Mouse (Mus musculus): ENCODE data around the gene Nmt1. TPM values are rescaled to one million over a fixed set of nuclear protein-coding genes. Genes with fewer than 3 reads are reported as not detected.

Gene Nmt1
- total and polyA plus RNA-seq, 3 experiments = 84.5 to 205 (median 115) TPM

- Histone ChIP-seq H3K79me2 (replicated peaks; ENCODE audit: control insufficient read depth, extremely low read depth, insufficient read depth, poor library complexity, severe bottlenecking) (no peaks in the 10 kb centered on the region), H3K27ac (ENCODE audit: insufficient read depth, low read depth) (no peak overlapping the region), H3K4me3 (replicated peaks in 1 of 3; ENCODE audit: low read depth in 2 of 3, low read length in 2 of 3, poor library complexity in 1 of 3) (no peak overlapping the region), H3K9ac (ENCODE audit: insufficient read depth, low read depth) (no peak overlapping the region), H3K9me3 (replicated peaks; ENCODE audit: low read length) (no peaks in the 10 kb centered on the region), H3K27me3 (replicated peaks) (no peaks in the 10 kb centered on the region), H3K36me3 (replicated peaks in 1 of 2; ENCODE audit: control insufficient read depth in 1 of 2, insufficient read depth in 1 of 2, low read length in 1 of 2) (peaks cover 61 to 80% of the 10 kb centered on the region in 2 experiments), H3K4me2 (ENCODE audit: insufficient read depth, low read depth, poor library complexity, severe bottlenecking) (no peak overlapping the region), H3K4me1 (ENCODE audit: control insufficient read depth in 1 of 2, insufficient read depth in 2 of 2) (peaks cover 0 to 10% of the 10 kb centered on the region in 2 experiments; a peak in 1 of 4 replicates)
- in situ Hi-C loops (cut with MboI; ENCODE audit: low pct_ligation_motif_present, low pct_unique_long_range_greater_than_20kb, low sequenced_read_pairs) = no loop called here
- DNase-seq (ENCODE audit: extremely low read depth) = no peak
- dilution Hi-C loops (cut with MboI; ENCODE audit: extremely low pct_ligation_motif_present, extremely low pct_unique_long_range_greater_than_20kb, low sequenced_read_pairs) = no loop called here
- TF ChIP-seq RCOR1 (conservative IDR thresholded peaks at IDR 0.05; ENCODE audit: low read depth, low read length) = no peak
- no peak for TF ChIP-seq ELF1 (IDR thresholded peaks at IDR 0.05; ENCODE audit: low read depth, low read length)
- no peak for TF ChIP-seq SMC3 (IDR thresholded peaks at IDR 0.05; ENCODE audit: low read depth, low read length)
- TF ChIP-seq JUN (IDR thresholded peaks at IDR 0.05; ENCODE audit: insufficient read depth, low read depth, low read length) = no peak
- no peak for TF ChIP-seq UBTF (IDR thresholded peaks at IDR 0.05; ENCODE audit: low read depth, low read length)
- no peak for TF ChIP-seq ZNF384 (IDR thresholded peaks at IDR 0.05; ENCODE audit: low read depth, low read length)
Measured at GRCm38 (mm10) chr11:103078131-103078530, 50.1 kb downstream of the Nmt1 start.

- H3K27me3 ChIP-seq (replicated peaks) = no peaks in the 10 kb centered on the region
- TF ChIP-seq JUND (conservative IDR thresholded peaks at IDR 0.05; ENCODE audit: low read depth, low read length) (no peak), CTCF (conservative IDR thresholded peaks at IDR 0.05 in 1 of 2, IDR thresholded peaks at IDR 0.05 in 1 of 2; ENCODE audit: low read depth in 2 of 2, low read length in 2 of 2) (no peak), MEF2A (IDR thresholded peaks at IDR 0.05; ENCODE audit: borderline replicate concordance, low read depth, low read length) (no peak), USF2 (conservative IDR thresholded peaks at IDR 0.05; ENCODE audit: low read depth, low read length) (no peak), USF1 (IDR thresholded peaks at IDR 0.05; ENCODE audit: low read depth, low read length) (no peak), ZNF384 (IDR thresholded peaks at IDR 0.05; ENCODE audit: low read depth, low read length) (no peak), NELFE (IDR thresholded peaks at IDR 0.05; ENCODE audit: low read depth, low read length) (no peak), HCFC1 (IDR thresholded peaks at IDR 0.05; ENCODE audit: low read depth, low read length) (no peak)
- H3K4me2 ChIP-seq (ENCODE audit: insufficient read depth, low read depth, poor library complexity, severe bottlenecking) = no peak overlapping the region
- no peaks in the 10 kb centered on the region for H3K9me3 ChIP-seq (replicated peaks; ENCODE audit: low read length)
- in situ Hi-C loops (cut with MboI; ENCODE audit: low pct_ligation_motif_present, low pct_unique_long_range_greater_than_20kb, low sequenced_read_pairs) = no loop called here
- dilution Hi-C loops (cut with MboI; ENCODE audit: extremely low pct_ligation_motif_present, extremely low pct_unique_long_range_greater_than_20kb, low sequenced_read_pairs) = no loop called here
- H3K36me3 ChIP-seq (replicated peaks in 1 of 2; ENCODE audit: control insufficient read depth in 1 of 2, insufficient read depth in 1 of 2, low read length in 1 of 2) = peaks cover 44 to 60% of the 10 kb centered on the region in 2 experiments
- no peak overlapping the region for H3K9ac ChIP-seq (ENCODE audit: insufficient read depth, low read depth)
- no peak for DNase-seq (ENCODE audit: extremely low read depth)
- no peaks in the 10 kb centered on the region for H3K79me2 ChIP-seq (replicated peaks; ENCODE audit: control insufficient read depth, extremely low read depth, insufficient read depth, poor library complexity, severe bottlenecking)
- H3K4me1 ChIP-seq (ENCODE audit: control insufficient read depth in 1 of 2, insufficient read depth in 2 of 2) = peaks cover 0 to 9% of the 10 kb centered on the region in 2 experiments; a peak in 1 of 4 replicates
- no peak overlapping the region for H3K27ac ChIP-seq (ENCODE audit: insufficient read depth, low read depth)
- H3K4me3 ChIP-seq (replicated peaks in 1 of 3; ENCODE audit: low read depth in 2 of 3, low read length in 2 of 3, poor library complexity in 1 of 3) = no peak overlapping the region
Measured at GRCm38 (mm10) chr11:103080323-103081091, 52.5 kb downstream of the Nmt1 start.
